Mouse (Mus musculus): ENCODE results near the gene Ppp4r4.
"Not testable (repeated sequence)": the region's sequence is repeated elsewhere in the genome, so short reads cannot be mapped to it uniquely, and the experiment has no call there.

Ppp4r4 gene

GRCm38 (mm10) chr12:103635846-103636245 is 103.8 kb downstream of the Ppp4r4 start:
- no peak for DNase-seq (ENCODE audit: low read depth)

GRCm38 (mm10) chr12:103643336-103643735 is 111.3 kb downstream of the Ppp4r4 start:
- DNase-seq (ENCODE audit: low read depth), result peak; percentile 78

- no peak for DNase-seq (ENCODE audit: low read depth)
These were observed 111.7 kb downstream of the Ppp4r4 start for GRCm38 (mm10) chr12:103643818-103644217.

- DNase-seq (ENCODE audit: low read depth), result no peak
These were observed 112.5 kb downstream of the Ppp4r4 start for GRCm38 (mm10) chr12:103644601-103645000.

GRCm38 (mm10) chr12:103646314-103646713 is 114.2 kb downstream of the Ppp4r4 start:
- DNase-seq (ENCODE audit: low read depth), result no peak

- no peak for DNase-seq (ENCODE audit: low read depth)
These were observed 121.8 kb downstream of the Ppp4r4 start for GRCm38 (mm10) chr12:103653836-103654235.

GRCm38 (mm10) chr12:103655123-103656044 is 123.3 kb downstream of the Ppp4r4 start:
- no peak for DNase-seq (ENCODE audit: low read depth)

- no peak for DNase-seq (ENCODE audit: low read depth)
These were observed 125.0 kb downstream of the Ppp4r4 start, which contains the start of gene Serpina6 for GRCm38 (mm10) chr12:103656848-103657626. Gene Serpina6, minus strand, starts transcription at chr12:103657212.

GRCm38 (mm10) chr12:103657991-103658390 is 125.9 kb downstream of the Ppp4r4 start:
- DNase-seq (ENCODE audit: low read depth), result no peak

GRCm38 (mm10) chr12:103659171-103659570 is 127.1 kb downstream of the Ppp4r4 start:
- no peak for DNase-seq (ENCODE audit: low read depth)

GRCm38 (mm10) chr12:103660076-103660475 is 128.0 kb downstream of the Ppp4r4 start:
- DNase-seq (ENCODE audit: low read depth), result no peak

GRCm38 (mm10) chr12:103662053-103662452 is 130.0 kb downstream of the Ppp4r4 start:
- DNase-seq (ENCODE audit: low read depth), result not testable (repeated sequence)

Data from NIH3T3 (cell line).